Mouse (Mus musculus) frontal cortex, postnatal 25 days (tissue): ENCODE measurements around the gene Sema6d.

ENCODE experiments used
- DNase-seq, 2 experiments: peaks; one replicate each; pipeline ENCODE4 v3.0.0; 2022; ENCODE audit warnings: low spot score in 2 of 2

The Sema6d gene

GRCm38 (mm10) chr2:124554751-124555415 is 465.1 kb downstream of the Sema6d start:
- DNase-seq: no peak

DNA sequence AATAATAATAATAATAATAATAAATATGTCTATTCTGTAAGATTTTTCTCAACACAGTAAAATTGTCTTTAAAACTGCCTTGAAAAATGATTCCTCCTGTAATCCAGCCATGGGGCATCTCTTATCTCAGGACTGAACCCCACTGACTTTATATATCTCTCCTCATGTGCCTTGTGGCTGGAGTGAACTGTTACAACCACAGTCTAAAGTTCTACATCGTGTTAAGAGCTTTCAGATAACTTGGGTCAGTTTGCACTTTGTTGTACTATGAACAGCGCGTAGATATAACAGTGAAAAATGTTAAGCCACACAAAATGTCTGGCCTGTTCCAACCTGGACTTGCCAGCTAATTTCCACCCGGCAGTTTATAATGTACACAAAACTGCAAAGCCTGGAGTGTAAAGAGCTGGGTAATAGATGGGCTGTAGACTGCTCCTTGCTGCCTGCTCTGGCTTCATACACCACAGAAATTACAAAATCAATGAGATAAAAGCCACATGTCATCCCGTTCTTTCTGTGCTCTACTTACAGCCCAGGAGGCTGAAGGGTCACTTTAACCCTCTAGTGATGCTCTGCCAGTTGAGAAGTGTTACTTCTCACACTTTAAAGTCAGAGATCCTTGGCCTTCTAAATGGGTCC is 467.2 kb downstream of the Sema6d start:
- DNase-seq: no peak

- DNase-seq: no peak
These were observed 468.3 kb downstream of the Sema6d start for GRCm38 (mm10) chr2:124558021-124558420.

DNA sequence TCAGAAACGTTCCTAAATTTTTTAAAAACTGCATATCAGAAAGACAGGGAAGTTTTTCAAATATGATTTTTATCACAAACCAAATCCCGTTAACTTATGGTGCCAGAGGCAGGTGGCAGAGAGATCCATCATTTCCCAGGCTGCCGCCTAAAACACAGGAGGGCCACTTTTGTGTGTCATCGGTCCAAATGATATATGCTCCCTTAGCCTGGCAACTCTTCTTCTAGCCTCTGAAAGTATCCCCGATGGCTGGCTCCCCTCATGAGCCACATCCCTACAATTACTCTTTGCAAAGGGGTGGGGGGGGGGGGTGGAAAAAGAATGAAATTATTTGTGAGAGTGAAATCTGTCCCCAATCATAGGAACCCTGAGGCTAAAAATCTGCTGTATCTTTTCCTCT is 471.9 kb downstream of the Sema6d start:
- no peak for DNase-seq

GRCm38 (mm10) chr2:124562091-124562490 is 472.3 kb downstream of the Sema6d start:
- no peak for DNase-seq

DNA sequence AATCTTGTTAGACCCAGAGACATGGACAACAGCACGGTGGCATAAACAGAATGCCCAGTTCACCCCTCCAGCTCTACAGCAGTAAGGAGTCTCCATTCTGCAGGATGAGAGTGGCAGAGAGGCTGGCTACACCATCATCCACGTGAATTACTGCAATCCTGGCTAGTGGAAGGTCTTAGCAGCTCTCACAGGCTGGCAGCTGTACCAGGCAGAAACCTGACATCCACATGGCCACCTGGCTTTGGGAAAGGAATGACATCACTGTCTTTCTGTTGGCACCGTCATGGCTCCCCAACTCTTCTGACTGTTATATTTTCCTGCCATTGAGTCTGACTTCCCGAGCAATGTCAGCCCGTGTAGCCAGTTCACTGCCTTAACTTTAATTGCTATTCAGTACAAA is 474.0 kb downstream of the Sema6d start:
- DNase-seq: no peak

DNA sequence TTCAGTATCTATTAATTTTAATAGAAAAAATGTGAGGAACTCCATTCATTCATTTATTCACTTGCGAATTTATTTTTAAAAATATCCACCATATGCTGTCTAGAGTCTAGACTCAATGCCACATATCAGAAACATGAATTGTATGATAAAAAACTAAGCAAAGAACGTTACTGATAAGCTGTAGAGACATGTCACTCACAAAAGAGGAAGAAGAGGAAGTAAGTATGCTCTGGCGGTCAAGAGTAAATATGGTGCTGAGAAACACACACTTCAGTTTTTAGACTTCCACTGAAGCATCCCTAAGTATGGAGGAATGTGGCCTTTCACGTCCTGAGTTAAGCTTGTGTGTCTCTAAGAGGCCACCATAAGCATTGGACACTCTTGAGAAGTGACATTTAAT is 484.0 kb downstream of the Sema6d start:
- no peak for DNase-seq

DNA sequence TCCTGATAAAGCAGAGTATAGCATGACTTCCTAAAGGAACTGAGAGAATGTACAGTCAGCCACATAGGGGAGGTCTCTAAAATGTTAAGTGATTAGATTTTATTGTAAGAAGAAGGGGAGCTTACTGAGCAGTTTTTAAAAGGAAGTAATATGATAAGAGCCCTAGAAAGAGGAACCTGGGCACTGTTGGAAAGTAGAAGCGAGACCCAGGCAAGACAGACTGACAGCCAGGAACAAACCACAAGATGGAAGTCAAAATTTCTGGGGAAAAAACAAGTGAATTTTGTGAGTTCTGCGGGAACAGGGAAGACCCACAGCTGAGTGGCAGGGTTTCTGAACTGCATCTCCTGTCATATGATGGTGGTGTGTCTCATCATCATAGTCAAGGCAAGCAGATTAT is 486.3 kb downstream of the Sema6d start:
- DNase-seq: no peak

- DNase-seq: no peak
These were observed 493.8 kb downstream of the Sema6d start for GRCm38 (mm10) chr2:124583561-124583960.

DNA sequence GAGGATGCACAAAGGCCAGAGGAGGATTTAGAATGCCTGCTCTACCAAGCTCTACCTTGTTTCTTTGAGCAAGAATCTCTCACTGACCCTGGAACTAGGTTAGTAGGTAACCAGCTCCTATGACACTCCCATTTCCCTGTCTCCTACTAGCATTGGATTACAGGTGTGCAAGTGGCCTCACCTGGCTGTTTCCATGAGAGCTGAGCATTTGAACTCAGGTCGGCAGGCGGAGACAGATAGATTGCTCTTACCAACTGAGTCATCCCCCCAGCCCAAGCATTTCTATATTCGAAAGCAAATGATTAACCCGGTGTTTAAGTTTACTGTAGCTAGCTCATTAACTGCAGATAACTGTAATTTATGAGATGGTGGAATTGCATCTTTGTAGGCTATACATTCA is 503.0 kb downstream of the Sema6d start:
- no peak for DNase-seq

- DNase-seq: no peak
These were observed 509.2 kb downstream of the Sema6d start for GRCm38 (mm10) chr2:124599014-124599413.

DNA sequence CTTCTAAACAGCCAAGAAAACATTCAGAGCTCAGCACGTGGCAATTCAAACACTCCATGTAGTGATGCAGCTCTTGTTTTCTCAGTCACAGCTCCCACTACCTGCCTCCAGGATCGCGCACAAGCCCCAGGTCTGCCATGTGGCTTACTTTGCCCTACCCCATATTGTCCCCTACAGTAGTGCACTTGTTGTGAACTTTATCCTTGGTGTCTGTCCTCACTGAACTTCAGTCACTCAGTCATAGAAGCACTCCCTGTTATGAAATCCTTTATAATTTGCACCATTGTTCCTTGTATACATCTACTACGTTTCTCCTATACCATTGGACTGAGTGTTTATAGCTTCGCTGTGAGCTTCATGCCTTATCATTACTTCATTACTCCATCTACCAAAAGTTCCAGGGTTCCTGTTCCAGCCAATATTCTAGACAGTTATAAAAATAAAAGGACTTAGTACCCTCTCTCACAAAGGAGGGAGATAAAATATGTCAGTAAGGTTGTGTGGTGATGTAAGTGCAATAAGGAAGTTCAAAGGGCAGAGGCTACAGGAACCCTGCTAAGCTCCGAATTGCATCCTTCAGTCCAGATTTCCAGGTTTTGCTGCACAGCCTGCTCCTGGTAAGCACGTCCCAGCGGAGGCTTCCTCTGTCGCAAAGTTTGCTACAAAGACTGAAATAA is 512.1 kb downstream of the Sema6d start:
- DNase-seq: no peak

DNA sequence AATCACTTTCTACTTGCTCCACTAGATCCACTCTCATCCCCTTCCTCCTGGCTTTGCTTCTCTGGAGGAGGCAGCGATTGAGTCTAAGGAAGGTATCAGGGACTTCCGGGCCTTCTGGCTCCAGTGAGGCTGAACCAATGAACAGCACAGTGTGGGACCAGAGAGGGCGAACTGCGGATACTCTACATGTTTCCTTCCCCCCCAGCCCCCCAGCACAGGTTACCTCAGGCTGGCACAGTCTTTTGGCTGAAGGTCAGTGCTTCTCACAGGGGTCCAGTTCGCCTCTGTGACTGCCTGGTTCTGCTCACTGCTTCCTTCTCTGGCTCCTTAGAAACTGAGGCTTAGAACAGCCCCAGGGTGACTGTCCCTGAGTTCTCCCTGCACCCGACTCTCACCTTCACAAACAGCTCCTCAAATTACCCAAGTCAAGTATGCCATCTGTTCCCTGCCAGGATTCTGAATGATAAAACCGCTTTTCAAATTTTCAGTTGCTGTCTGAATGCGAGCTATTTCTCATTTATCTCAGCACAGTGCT is 512.7 kb downstream of the Sema6d start:
- DNase-seq: no peak

DNA sequence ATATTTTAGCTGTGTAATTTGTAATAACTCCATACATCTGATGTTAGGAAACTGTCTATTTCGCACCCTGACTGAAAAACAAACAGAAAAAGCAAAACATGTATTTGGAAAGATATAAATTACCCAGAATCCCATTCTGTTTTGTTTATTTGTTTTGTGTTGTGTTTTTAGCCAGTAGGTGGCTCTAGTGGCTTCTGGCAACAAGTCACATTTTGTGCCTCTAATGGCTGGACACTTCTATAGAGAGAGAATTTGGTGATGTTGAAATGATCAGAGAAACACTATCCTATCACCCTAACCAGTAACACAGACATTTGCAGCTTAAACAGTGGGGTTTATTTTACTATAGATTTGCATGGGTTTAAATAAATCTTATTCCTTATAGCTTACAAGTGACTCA is 515.6 kb downstream of the Sema6d start:
- no peak for DNase-seq

DNA sequence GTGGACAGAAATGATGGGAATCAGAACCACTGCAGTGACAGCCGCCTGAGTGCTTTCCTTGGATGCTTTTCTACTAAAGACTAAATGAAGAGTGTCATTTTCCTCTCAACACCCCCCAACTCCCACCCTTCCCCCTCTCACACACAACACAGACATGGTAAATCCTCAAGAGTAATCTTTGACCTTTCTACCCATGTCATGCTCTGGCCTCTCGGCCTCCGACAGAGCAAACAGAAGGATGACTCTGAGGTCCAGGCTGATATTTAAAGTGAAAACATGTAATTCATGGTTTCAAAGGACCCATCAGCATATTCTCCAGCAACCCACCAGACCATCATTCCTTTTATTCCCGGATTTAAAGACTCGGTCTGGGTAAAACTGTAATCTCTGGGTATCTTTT is 518.2 kb downstream of the Sema6d start:
- DNase-seq: no peak

- no peak for DNase-seq
These were observed 518.8 kb downstream of the Sema6d start for GRCm38 (mm10) chr2:124608546-124608945.

DNA sequence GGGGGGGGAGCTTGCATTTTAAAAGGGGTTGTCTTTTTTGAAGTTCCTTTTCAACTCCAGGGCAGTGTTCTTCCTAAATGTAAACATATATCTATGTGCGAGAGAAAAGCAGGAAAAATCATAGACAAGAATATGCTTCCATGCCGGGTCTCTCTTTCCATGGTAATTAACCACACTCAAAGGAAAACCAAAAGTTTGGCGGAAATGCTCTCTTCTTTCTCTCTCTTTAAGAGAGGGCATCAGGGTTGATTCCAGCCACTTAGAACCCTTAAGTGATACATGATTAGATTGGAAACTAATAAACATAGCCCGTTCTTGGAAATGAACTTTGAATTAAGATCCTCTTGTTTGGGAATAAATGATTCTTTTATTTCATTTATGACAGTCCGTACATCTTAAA is 519.2 kb downstream of the Sema6d start:
- no peak for DNase-seq

GRCm38 (mm10) chr2:124609711-124610585 is 520.2 kb downstream of the Sema6d start:
- peak; percentile 59 to 64 for DNase-seq

DNA sequence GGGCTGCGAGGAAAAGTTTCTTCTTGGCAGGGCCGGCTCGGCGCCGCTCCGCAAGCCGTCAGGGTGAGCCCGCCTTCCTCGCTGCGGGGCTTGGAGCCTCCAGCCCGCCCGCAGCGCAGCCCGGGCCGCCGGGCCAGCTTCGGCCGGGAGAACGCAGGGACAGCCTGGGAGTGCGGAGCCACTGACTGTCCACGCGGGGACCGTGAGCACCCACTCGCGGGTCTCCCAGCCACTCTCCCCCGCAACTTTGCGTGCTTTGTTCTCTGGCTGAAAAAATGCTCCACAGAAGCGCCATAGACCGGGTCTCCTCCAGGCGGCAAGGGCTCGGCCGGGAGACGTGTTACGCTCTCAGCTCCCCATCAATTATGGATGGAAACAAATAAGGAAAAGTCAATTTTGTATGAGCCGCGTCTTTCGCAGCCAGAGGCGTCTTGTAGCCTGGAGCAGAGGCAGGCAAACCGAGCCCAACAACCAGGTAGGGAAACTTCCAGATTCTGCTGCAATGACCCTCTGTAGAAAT is 520.9 kb downstream of the Sema6d start:
- no peak for DNase-seq

GRCm38 (mm10) chr2:124611226-124611625 is 521.5 kb downstream of the Sema6d start:
- no peak for DNase-seq

- no peak for DNase-seq
These were observed 522.5 kb downstream of the Sema6d start for GRCm38 (mm10) chr2:124612276-124612675.
